Mouse (Mus musculus) hindbrain, embryonic 12.5 days (tissue): Measurements from ENCODE around the gene Gm17651. TPM values are rescaled to one million over a fixed set of nuclear protein-coding genes. Genes with fewer than 3 reads are reported as not detected.
A peak's percentile ranks its signal among the peaks of the same experiment; 100 is the strongest.

ENCODE experiments used
- ATAC-seq: fragments of 200-750 bp; cut with Nextera tagmentation; 2 replicates; pipeline ENCODE4 v1.8.0; 2017; ENCODE audit warnings: moderate TSS enrichment; ENCODE audit not compliant: low FRiP score
- H3K27ac ChIP-seq: fragments of 300-500 bp; sonication (generic); 2 replicates; pipeline ENCODE4 v1.5.1; 2016; ENCODE audit warnings: mild to moderate bottlenecking
- H3K27me3 ChIP-seq: fragments of 300-500 bp; sonication (generic); 2 replicates; pipeline ENCODE4 v1.6.1; 2016; ENCODE audit warnings: mild to moderate bottlenecking
- H3K36me3 ChIP-seq: fragments of 300-500 bp; sonication (generic); 2 replicates; pipeline ENCODE4 v1.6.1; 2016; ENCODE audit warnings: mild to moderate bottlenecking
- H3K4me1 ChIP-seq: fragments of 300-500 bp; sonication (generic); 2 replicates; pipeline ENCODE4 v1.6.1; 2016
- H3K4me2 ChIP-seq: fragments of 300-500 bp; sonication (generic); replicated peaks from 2 replicates; pipeline ENCODE4 v1.6.1; 2016; ENCODE audit warnings: mild to moderate bottlenecking
- H3K4me3 ChIP-seq: fragments of 300-500 bp; sonication (generic); 2 replicates; pipeline ENCODE4 v1.5.1; 2016; ENCODE audit warnings: mild to moderate bottlenecking
- H3K9ac ChIP-seq: fragments of 300-500 bp; sonication (generic); 2 replicates; pipeline ENCODE4 v1.6.1; 2016; ENCODE audit warnings: mild to moderate bottlenecking, moderate library complexity
- H3K9me3 ChIP-seq: fragments of 300-500 bp; sonication (generic); replicated peaks from 2 replicates; pipeline ENCODE4 v1.6.1; 2016; ENCODE audit warnings: mild to moderate bottlenecking
- WGBS: fragments of 180-500 bp; shearing (Covaris S2); methylation state at CpG from one replicate; pipeline ENCODE4 v1.1.7; 2016; 5-methylcytosine and 5-hydroxymethylcytosine counted together
- polyA plus RNA-seq: library from polyadenylated mRNA; unstranded; fragments of >200 nt; fragmentation: Nextera tagmentation; extraction: Ambion mirVana; gene quantifications from 2 replicates; pipeline ENCODE4 v1.2.1, GENCODE M21; 2016

Gm17651 gene
- polyA plus RNA-seq, 1 experiment from 2014 or later, result not detected

DNA sequence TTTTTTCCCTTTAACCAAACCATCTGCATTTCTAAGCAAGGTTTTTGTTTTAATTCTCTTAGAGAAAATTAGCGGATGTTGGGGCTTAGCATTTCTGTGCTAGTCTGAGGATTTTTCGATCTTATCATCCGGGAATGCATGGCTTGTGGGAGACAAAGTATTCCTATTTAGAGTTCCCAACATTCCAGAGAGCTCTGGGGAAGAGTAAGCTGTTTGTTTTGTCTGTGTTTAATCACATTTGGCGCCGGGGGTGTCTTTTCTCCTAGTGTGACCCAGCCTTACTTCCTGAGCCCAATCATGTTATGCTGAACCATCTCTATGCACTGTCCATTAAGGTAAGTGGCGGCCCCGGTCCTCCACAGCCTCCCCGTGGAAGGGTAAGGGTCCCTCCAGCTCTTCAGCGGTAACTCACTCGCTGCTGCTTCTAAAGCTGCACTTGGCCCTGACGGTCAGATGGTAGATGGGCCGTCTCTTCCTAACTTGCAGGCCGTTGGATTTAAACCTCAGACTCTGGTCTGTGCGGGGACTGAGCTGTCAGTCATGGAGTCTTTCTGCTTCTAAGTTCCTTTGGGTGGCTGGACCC lies 7.3 kb downstream of the Gm17651 start:
- Histone ChIP-seq H3K27me3 (no peaks in the 10 kb centered on the region), H3K9me3 (no peaks in the 10 kb centered on the region), H3K4me2 (no peak overlapping the region), H3K4me1 (no peaks in the 10 kb centered on the region), H3K27ac (no peak overlapping the region), H3K4me3 (no peak overlapping the region), H3K36me3 (peaks cover 75% of the 10 kb centered on the region), H3K9ac (no peak overlapping the region)
- no peak for ATAC-seq
- WGBS, result 79% methylated on average over 14 of the region's 14 CpGs

DNA sequence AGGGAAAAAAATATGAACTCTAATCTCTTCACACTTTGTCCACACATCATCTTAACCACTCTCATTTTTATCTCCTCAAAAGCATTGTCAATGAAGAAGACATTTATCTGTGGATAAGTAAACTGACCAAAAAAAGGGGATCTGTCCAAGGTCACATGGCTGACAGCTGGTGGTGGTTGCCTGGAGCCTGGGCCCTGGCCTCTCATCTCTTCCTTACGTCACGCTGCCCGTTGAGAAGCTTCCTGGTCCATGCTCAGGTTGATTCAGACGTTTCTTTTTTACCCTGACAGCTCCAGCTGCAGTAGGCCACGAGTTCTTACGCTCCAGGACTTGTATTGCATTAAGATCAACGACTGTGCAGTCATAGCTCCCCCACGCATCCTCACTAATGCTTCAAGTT lies 8.3 kb downstream of the Gm17651 start:
- Histone ChIP-seq H3K36me3 (peaks cover 65% of the 10 kb centered on the region), H3K4me2 (no peak overlapping the region), H3K9me3 (no peaks in the 10 kb centered on the region), H3K4me3 (no peak overlapping the region), H3K9ac (no peak overlapping the region), H3K27me3 (no peaks in the 10 kb centered on the region), H3K4me1 (no peaks in the 10 kb centered on the region), H3K27ac (no peak overlapping the region)
- 83% methylated on average over 8 of the region's 8 CpGs for WGBS
- ATAC-seq, result no peak

DNA sequence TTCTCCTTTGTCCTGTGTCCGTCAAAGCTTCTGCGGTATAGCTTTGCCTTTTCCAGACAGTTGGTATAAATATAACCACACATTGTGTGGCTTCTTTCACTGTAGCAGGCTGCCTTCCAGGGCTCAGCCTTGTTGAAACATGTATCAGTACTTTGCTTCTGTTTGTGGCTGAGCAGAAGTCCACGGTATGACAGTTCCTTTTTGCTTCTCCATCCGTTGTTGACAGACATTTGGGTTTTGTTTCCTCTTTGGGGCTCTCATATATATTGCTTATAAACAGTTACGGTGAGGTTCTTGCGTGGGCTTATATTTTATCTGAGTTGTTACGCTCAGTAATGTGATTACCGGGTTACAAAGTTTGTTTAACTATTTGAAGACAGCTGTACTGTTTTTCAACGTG lies 9.0 kb downstream of the Gm17651 start:
- Histone ChIP-seq H3K9me3 (no peaks in the 10 kb centered on the region), H3K36me3 (peaks cover 60% of the 10 kb centered on the region), H3K27ac (no peak overlapping the region), H3K4me3 (no peak overlapping the region), H3K4me2 (no peak overlapping the region), H3K4me1 (no peaks in the 10 kb centered on the region), H3K9ac (no peak overlapping the region), H3K27me3 (no peaks in the 10 kb centered on the region)
- 91% methylated on average over 9 of the region's 9 CpGs for WGBS
- ATAC-seq, result no peak

DNA sequence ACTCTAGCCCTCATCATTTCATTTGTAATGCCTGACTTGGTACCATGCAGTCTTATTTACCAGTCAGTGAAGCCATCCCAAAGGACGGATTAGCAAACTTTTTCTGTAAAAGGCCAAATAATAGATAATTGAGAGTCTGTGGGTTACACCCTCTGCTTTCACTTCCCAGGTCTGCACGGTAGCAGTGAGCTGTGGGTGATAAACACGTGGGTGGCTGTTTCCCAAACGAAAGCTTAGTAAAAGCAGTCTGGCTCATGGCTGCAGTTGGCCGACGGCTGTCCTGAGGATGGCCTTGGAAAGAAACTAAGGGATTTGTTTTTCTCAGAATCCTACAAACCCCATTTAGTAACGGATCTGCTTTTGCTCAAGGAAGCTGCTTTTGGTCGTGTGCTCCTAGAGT lies 13.3 kb downstream of the Gm17651 start:
- Histone ChIP-seq H3K4me1 (peaks cover 14% of the 10 kb centered on the region), H3K4me3 (no peak overlapping the region), H3K27ac (no peak overlapping the region), H3K4me2 (no peak overlapping the region), H3K9ac (no peak overlapping the region), H3K36me3 (peaks cover 28% of the 10 kb centered on the region), H3K9me3 (no peaks in the 10 kb centered on the region), H3K27me3 (no peaks in the 10 kb centered on the region)
- ATAC-seq, result no peak
- 82% methylated on average over 8 of the region's 8 CpGs for WGBS

DNA sequence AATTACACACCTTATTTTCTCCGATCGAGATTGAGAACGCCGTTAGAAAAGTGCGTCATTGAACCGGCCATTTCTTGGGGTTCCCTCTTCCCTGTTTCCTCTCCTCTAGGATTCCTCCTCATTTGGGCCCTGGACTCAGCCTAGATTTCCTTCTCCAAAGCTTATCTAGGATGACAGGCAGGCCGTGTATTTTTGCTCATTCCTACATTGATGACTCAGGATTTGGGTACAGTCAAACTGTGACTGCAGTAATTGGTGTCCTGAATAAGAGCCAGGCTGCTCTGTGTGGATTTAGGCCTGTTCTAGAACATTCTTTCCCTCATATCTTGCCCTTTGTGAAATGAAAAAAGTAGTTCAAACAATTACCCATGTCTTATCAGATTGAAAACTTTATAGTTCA lies 14.7 kb downstream of the Gm17651 start:
- Histone ChIP-seq H3K27ac (no peak overlapping the region), H3K4me1 (peaks cover 14% of the 10 kb centered on the region), H3K4me3 (no peak overlapping the region), H3K4me2 (peak overlapping the region; percentile 87; the same call in 1 of the 2 replicates), H3K9me3 (no peaks in the 10 kb centered on the region), H3K27me3 (no peaks in the 10 kb centered on the region), H3K36me3 (peaks cover 17% of the 10 kb centered on the region; the same call in 1 of the 2 replicates), H3K9ac (no peak overlapping the region)
- 82% methylated on average over 7 of the region's 7 CpGs for WGBS
- ATAC-seq, result no peak

DNA sequence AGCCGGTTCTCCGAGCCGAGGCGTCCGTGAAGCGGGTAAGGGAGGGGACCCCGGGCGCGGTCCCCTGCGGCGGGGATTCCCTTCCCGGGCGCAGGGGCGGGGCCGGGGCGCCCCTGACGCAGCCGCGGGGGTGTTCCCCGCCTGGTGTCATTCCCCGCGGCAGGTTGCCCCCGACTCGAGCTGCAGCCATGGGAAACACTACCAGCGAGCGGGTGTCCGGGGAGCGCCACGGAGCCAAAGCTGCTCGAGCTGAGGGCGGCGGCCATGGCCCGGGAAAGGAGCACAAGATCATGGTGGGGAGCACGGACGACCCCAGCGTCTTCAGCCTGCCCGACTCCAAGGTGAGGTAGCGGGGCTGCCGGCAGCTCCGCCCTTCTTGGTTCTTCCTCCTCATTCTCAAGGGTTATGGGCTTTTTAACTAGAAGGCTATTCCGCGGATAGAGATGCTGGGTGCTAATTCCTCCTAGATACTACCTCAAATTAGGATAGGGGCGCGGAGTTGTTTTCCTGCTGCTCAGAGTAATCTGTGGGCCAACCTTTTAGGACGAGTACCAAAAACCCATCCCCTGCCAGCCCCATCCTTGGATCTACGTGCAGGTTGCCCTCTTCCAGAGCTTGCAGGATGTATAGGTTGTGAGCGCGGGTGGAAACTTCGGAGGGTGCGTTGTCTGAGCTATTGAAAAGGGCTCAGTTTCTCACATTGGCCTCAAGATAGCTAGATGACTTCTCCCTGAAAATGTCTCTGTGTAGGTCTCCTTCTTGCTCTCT lies 15.9 kb downstream of the Gm17651 start:
- no peaks in the 10 kb centered on the region for H3K27me3 ChIP-seq
- H3K9ac ChIP-seq, result peak overlapping the region; percentile 77
- H3K27ac ChIP-seq, result peak overlapping the region; percentile 73
- H3K4me1 ChIP-seq, result peaks cover 14% of the 10 kb centered on the region
- WGBS, result 1% methylated on average over 46 of the region's 50 CpGs
- H3K4me2 ChIP-seq, result peak overlapping the region; percentile 87
- peaks cover 8% of the 10 kb centered on the region; the same call in 1 of the 2 replicates for H3K36me3 ChIP-seq
- peak overlapping the region; percentile 88 for H3K4me3 ChIP-seq
- ATAC-seq, result peak; percentile 85
- no peaks in the 10 kb centered on the region for H3K9me3 ChIP-seq

DNA sequence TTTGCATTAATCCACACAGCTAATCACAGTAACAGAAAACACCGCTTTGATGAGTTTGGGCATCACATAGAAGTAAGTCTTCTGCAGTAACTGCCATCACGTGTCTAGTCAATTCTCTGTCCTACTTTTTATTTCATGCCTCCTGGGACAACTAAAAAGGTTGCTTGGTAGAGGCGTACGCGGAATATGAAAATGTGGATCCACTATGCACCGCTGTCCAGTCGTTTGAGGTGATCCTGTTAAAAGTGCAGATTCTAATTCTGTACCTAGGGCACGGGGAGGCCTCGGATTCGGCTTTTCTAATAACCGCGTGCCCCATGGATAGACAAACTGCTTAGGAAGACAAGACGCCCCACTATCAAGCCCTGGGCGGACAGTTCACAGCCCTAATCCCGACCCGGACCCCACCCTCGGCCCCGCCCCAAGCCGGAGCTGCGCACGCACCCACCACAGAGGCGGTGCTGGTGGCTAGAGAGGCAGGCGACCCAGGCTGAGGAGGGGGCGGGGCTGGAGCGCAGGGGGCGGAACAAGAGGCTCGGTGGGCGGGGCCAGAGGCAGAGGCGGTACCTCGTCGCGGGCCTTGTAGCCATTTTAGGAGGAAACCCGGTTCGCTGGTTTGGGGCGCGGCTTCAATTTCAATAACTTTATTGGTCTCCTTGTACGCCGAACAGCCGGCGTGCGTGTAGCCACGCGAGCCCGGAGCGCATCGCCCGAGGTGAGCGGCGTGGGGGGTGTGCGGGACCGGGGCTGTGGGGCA lies 16.7 kb downstream of the Gm17651 start, which contains the start of gene Prkab2:
Prkab2 (plus strand) TSS at position 539 of the 757 bp plus-strand sequence.
- Histone ChIP-seq H3K4me2 (peak within 1 kb of the TSS; percentile 87), H3K9ac (peak within 1 kb of the TSS; percentile 77), H3K27me3 (no peaks in the 10 kb centered on the region), H3K36me3 (0 out of 2 replicates have a peak, but pooled peaks cover 2% of the 10 kb centered on the region), H3K27ac (peak within 1 kb of the TSS; percentile 73), H3K4me1 (peaks cover 14% of the 10 kb centered on the region), H3K9me3 (no peaks in the 10 kb centered on the region), H3K4me3 (peak within 1 kb of the TSS; percentile 88)
- ATAC-seq, result peak; percentile 96
- 3% methylated on average over 51 of the region's 51 CpGs for WGBS

DNA sequence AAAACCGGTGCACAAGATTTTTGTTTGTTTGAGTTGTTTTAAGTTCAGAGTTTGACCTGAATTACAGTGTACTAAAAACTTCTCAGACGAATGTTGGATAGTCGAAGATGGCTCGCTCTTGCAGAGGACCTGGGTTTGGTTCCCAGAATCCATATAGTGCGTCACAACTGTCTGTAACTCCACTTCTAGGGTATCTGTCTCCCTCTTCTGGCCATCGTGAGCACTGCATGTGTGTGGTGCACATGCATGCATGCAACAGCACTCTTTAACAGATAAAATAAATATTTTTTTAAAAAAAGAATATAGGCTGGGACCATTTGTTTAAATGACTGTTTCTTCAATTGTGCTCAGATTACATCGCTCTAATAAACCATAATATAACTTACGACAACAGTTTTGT lies 19.6 kb downstream of the Gm17651 start:
- peaks cover 14% of the 10 kb centered on the region for H3K4me1 ChIP-seq
- H3K9ac ChIP-seq, result no peak overlapping the region
- H3K36me3 ChIP-seq, result no peaks in the 10 kb centered on the region
- ATAC-seq, result no peak
- no peaks in the 10 kb centered on the region for H3K9me3 ChIP-seq
- 84% methylated on average over 8 of the region's 8 CpGs for WGBS
- no peaks in the 10 kb centered on the region for H3K27me3 ChIP-seq
- H3K4me3 ChIP-seq, result no peak overlapping the region
- no peak overlapping the region for H3K4me2 ChIP-seq
- H3K27ac ChIP-seq, result no peak overlapping the region

DNA sequence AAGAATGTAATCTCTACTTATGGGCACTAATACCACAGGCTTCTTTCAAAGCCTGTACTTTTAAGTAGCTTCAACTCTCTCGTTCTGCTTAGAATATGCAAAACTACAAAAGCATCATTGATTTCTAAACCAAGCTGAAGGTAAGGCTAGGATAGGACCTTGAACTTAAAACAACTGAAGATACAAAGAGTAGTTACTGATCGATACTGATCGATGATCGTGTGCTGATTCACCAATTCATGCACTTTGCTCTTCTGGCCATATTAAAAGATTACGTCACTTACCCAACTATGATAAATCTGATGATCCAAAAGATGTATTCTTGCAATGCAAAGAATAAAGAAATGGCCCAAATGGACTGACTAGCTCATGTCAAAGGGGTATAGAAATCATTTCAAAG lies 20.7 kb downstream of the Gm17651 start:
- WGBS, result 94% methylated on average over 5 of the region's 5 CpGs
- no peaks in the 10 kb centered on the region for H3K27me3 ChIP-seq
- H3K9me3 ChIP-seq, result no peaks in the 10 kb centered on the region
- H3K4me2 ChIP-seq, result no peak overlapping the region
- H3K4me3 ChIP-seq, result no peak overlapping the region
- no peak for ATAC-seq
- H3K36me3 ChIP-seq, result no peaks in the 10 kb centered on the region
- no peak overlapping the region for H3K27ac ChIP-seq
- no peak overlapping the region for H3K9ac ChIP-seq
- peaks cover 4% of the 10 kb centered on the region for H3K4me1 ChIP-seq

DNA sequence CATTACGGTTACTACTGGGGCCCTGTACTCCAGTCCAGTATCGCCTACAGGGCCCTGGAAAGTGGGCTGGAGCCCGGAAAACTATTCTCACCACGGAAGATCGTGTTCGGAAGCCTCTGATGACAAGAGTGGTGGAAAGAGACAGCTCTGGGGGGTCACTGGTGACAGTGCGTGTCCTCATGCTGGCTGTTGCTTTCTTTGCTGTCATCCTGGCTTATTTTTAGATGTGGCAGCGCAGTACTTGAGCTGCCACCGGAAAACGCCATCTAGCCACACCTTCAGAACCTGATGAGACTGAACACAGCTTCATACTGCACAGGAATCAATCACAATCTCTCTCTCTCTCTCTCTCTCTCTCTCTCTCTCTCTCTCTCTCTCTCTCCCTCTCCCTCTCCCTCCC lies 22.9 kb downstream of the Gm17651 start:
- no peak for ATAC-seq
- Histone ChIP-seq H3K4me2 (no peak overlapping the region), H3K4me3 (no peak overlapping the region), H3K36me3 (no peaks in the 10 kb centered on the region), H3K27me3 (no peaks in the 10 kb centered on the region), H3K4me1 (no peaks in the 10 kb centered on the region), H3K9ac (no peak overlapping the region), H3K27ac (no peak overlapping the region), H3K9me3 (no peaks in the 10 kb centered on the region)
- 82% methylated on average over 10 of the region's 10 CpGs for WGBS

DNA sequence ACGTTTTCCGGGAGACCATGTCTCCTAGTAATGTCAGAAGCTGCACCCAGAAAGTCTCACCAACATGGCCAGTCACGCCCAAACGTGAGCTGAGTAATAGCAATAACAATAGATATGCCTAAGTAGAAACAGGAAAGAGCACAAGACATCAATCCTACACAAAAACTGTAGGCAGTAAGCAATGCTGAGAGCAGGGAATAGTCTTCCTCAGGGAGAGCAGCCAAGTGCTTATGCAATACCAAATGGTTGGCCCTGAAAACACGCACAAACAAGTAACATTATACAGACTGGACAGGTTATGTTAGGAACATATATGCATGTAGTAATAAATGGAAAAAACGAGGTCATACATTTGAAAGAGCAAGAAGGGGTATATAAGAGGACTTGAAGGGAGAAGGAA lies 25.0 kb downstream of the Gm17651 start:
- H3K4me3 ChIP-seq, result no peak overlapping the region
- H3K9me3 ChIP-seq, result no peaks in the 10 kb centered on the region
- no peaks in the 10 kb centered on the region for H3K36me3 ChIP-seq
- no peak for ATAC-seq
- WGBS, result 84% methylated on average over 6 of the region's 6 CpGs
- H3K4me1 ChIP-seq, result no peaks in the 10 kb centered on the region
- no peaks in the 10 kb centered on the region for H3K27me3 ChIP-seq
- H3K4me2 ChIP-seq, result no peak overlapping the region
- no peak overlapping the region for H3K27ac ChIP-seq
- H3K9ac ChIP-seq, result no peak overlapping the region

DNA sequence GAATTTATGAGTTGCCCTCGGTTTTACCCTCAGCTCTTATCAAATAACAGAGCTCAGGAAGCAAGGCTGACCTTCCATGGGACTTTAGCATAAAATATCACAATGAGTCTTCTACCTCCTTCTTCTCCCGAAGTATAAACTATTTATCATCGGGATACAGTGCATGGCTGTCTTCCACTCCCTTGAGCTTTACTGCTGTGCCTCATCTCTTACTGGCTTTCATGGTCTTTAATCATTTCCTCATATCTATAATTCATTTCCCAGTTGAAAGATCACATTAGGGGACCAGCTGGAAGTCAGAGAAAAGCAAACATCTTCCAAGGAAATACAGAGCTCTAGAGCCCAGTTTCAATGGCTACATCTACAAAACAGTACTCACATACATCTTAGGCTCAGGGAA lies 25.5 kb downstream of the Gm17651 start:
- Histone ChIP-seq H3K36me3 (no peaks in the 10 kb centered on the region), H3K9ac (no peak overlapping the region), H3K4me2 (no peak overlapping the region), H3K27ac (no peak overlapping the region), H3K9me3 (no peaks in the 10 kb centered on the region), H3K27me3 (no peaks in the 10 kb centered on the region), H3K4me3 (no peak overlapping the region), H3K4me1 (no peaks in the 10 kb centered on the region)
- no peak for ATAC-seq
- 76% methylated on average over 3 of the region's 3 CpGs for WGBS
